Mouse (Mus musculus) heart, postnatal 0 days (tissue): ENCODE data around the gene Zfp90. TPM values are rescaled to one million over a fixed set of nuclear protein-coding genes. Genes with fewer than 3 reads are reported as not detected.

Source experiments
- ATAC-seq: fragments of 200-750 bp; cut with Nextera tagmentation; 2 replicates; pipeline ENCODE4 v1.8.0; 2017; ENCODE audit warnings: low read depth, moderate number of reproducible peaks, moderate library complexity; ENCODE audit not compliant: insufficient read depth
- DNase-seq: peaks from one replicate; pipeline ENCODE4 v3.0.0-alpha.2; 2016; ENCODE audit warnings: low spot score
- H3K27ac ChIP-seq: fragments of 300-500 bp; sonication (generic); 2 replicates; pipeline ENCODE4 v1.5.1; 2014; ENCODE audit warnings: low read depth, mild to moderate bottlenecking
- H3K27me3 ChIP-seq: fragments of 300-500 bp; sonication (generic); 2 replicates; pipeline ENCODE4 v1.6.1; 2014; ENCODE audit warnings: low read length, mixed read lengths; ENCODE audit not compliant: control insufficient read depth, insufficient read depth
- H3K36me3 ChIP-seq: fragments of 300-500 bp; sonication (generic); replicated peaks from 2 replicates; pipeline ENCODE4 v1.6.1; 2014; ENCODE audit warnings: low read length, mixed read lengths; ENCODE audit not compliant: control insufficient read depth, insufficient read depth
- H3K4me1 ChIP-seq: fragments of 300-500 bp; sonication (generic); 2 replicates; pipeline ENCODE4 v1.6.1; 2014; ENCODE audit warnings: antibody characterized with exemption; ENCODE audit not compliant: control insufficient read depth, insufficient read depth
- H3K4me2 ChIP-seq: fragments of 300-500 bp; sonication (generic); 2 replicates; pipeline ENCODE4 v1.6.1; 2014; ENCODE audit warnings: low read depth, mild to moderate bottlenecking, low read length, moderate library complexity
- H3K4me3 ChIP-seq: fragments of 300-500 bp; sonication (generic); 2 replicates; pipeline ENCODE4 v1.5.1; 2014; ENCODE audit warnings: low read depth, low read length
- H3K9ac ChIP-seq: fragments of 300-500 bp; sonication (generic); replicated peaks from 2 replicates; pipeline ENCODE4 v1.6.1; 2014; ENCODE audit warnings: low read depth, low read length, mixed read lengths
- H3K9me3 ChIP-seq: fragments of 300-500 bp; sonication (generic); replicated peaks from 2 replicates; pipeline ENCODE4 v1.6.1; 2016; ENCODE audit warnings: low read length; ENCODE audit not compliant: control insufficient read depth
- CTCF ChIP-seq: IDR thresholded peaks from 2 replicates; pipeline ENCODE4 v1.5.1; 2016; ENCODE audit warnings: antibody characterized with exemption, control low read depth, low read depth
- EP300 ChIP-seq: IDR thresholded peaks from 2 replicates; pipeline ENCODE4 v1.6.1; 2016; ENCODE audit warnings: antibody characterized with exemption, low read depth
- WGBS: fragments of 180-500 bp; shearing (Covaris S2); extraction: QIAGEN DNeasy Blood & Tissue Kit; methylation state at CpG from one replicate; pipeline ENCODE4 v1.1.7; 2014; 5-methylcytosine and 5-hydroxymethylcytosine counted together
- polyA plus RNA-seq: library from polyadenylated mRNA; unstranded; fragments of >200 nt; fragmentation: Nextera tagmentation; extraction: Ambion mirVana; gene quantifications from 2 replicates; pipeline ENCODE4 v1.2.1, GENCODE M21; 2015
- total RNA-seq: library from RNA; depleted of rRNA; stranded (reverse); fragments of >200 nt; gene quantifications from 2 replicates; pipeline ENCODE4 v1.2.3, GENCODE M21; 2014; ENCODE audit warnings: low replicate concordance

The Zfp90 gene
- total and polyA plus RNA-seq, 2 experiments from 2014 or later: 10.7 to 11.5 TPM

GRCm38 (mm10) chr8:106400181-106400580 is 14.9 kb upstream of the Zfp90 start:
- H3K9me3 ChIP-seq: no peaks in the 10 kb centered on the region
- H3K4me1 ChIP-seq: peaks cover 10% of the 10 kb centered on the region; the same call in 1 of the 2 replicates
- no peak for TF ChIP-seq EP300
- TF ChIP-seq CTCF: no peak
- H3K27me3 ChIP-seq: no peaks in the 10 kb centered on the region
- H3K4me2 ChIP-seq: peak overlapping the region; percentile 0; the same call in 1 of the 2 replicates
- DNase-seq (no peak), ATAC-seq (no peak)
- H3K9ac ChIP-seq: no peak overlapping the region
- no peaks in the 10 kb centered on the region for H3K36me3 ChIP-seq
- WGBS: 34% methylated on average over 5 of the region's 5 CpGs
- peak overlapping the region; percentile 83 for H3K27ac ChIP-seq
- H3K4me3 ChIP-seq: no peak overlapping the region

GRCm38 (mm10) chr8:106403246-106403933 is 11.7 kb upstream of the Zfp90 start:
- H3K9me3 ChIP-seq: no peaks in the 10 kb centered on the region
- 23% methylated on average over 12 of the region's 12 CpGs for WGBS
- peaks cover 13% of the 10 kb centered on the region; the same call in 1 of the 2 replicates for H3K4me1 ChIP-seq
- H3K9ac ChIP-seq: no peak overlapping the region
- DNase-seq: peak; percentile 71
- H3K4me2 ChIP-seq: no peak overlapping the region
- H3K4me3 ChIP-seq: no peak overlapping the region
- TF ChIP-seq CTCF (peak; percentile 68), EP300 (no peak)
- H3K36me3 ChIP-seq: no peaks in the 10 kb centered on the region
- 0 out of 2 replicates have a peak, but pooled peaks have one; percentile 34 for ATAC-seq
- no peaks in the 10 kb centered on the region for H3K27me3 ChIP-seq
- no peak overlapping the region for H3K27ac ChIP-seq

GRCm38 (mm10) chr8:106404825-106405224 is 10.3 kb upstream of the Zfp90 start:
- TF ChIP-seq EP300 (0 out of 2 replicates have a peak, but pooled peaks have one; percentile 22), CTCF (no peak)
- ATAC-seq: peak; percentile 39; the same call in 1 of the 2 replicates
- Histone ChIP-seq H3K4me2 (no peak overlapping the region), H3K4me1 (peaks cover 10% of the 10 kb centered on the region; the same call in 1 of the 2 replicates), H3K27ac (peak overlapping the region; percentile 49), H3K9me3 (no peaks in the 10 kb centered on the region), H3K9ac (no peak overlapping the region), H3K27me3 (no peaks in the 10 kb centered on the region), H3K4me3 (no peak overlapping the region), H3K36me3 (no peaks in the 10 kb centered on the region)
- 46% methylated on average over 3 of the region's 3 CpGs for WGBS
- DNase-seq: peak; percentile 40

- Histone ChIP-seq H3K36me3 (no peaks in the 10 kb centered on the region), H3K27me3 (no peaks in the 10 kb centered on the region), H3K4me3 (no peak overlapping the region), H3K4me1 (0 out of 2 replicates have a peak, but pooled peaks cover 11% of the 10 kb centered on the region), H3K4me2 (no peak overlapping the region), H3K27ac (peak overlapping the region; percentile 9), H3K9me3 (no peaks in the 10 kb centered on the region), H3K9ac (no peak overlapping the region)
- TF ChIP-seq CTCF (no peak), EP300 (no peak)
- ATAC-seq (peak; percentile 7; the same call in 1 of the 2 replicates), DNase-seq (peak; percentile 55)
- WGBS: 48% methylated on average over 16 of the region's 16 CpGs
These were observed 9.3 kb upstream of the Zfp90 start for GRCm38 (mm10) chr8:106405810-106406209.

GRCm38 (mm10) chr8:106410055-106410454 is 5.1 kb upstream of the Zfp90 start:
- H3K9me3 ChIP-seq: no peaks in the 10 kb centered on the region
- H3K4me2 ChIP-seq: no peak overlapping the region
- H3K4me3 ChIP-seq: no peak overlapping the region
- 45% methylated on average over 7 of the region's 7 CpGs for WGBS
- ATAC-seq (no peak), DNase-seq (no peak)
- H3K4me1 ChIP-seq: 0 out of 2 replicates have a peak, but pooled peaks cover 11% of the 10 kb centered on the region
- no peak for TF ChIP-seq EP300
- no peak for TF ChIP-seq CTCF
- H3K9ac ChIP-seq: no peak overlapping the region
- no peaks in the 10 kb centered on the region for H3K27me3 ChIP-seq
- H3K36me3 ChIP-seq: no peaks in the 10 kb centered on the region
- H3K27ac ChIP-seq: no peak overlapping the region

GRCm38 (mm10) chr8:106410564-106410963 is 4.6 kb upstream of the Zfp90 start:
- 59% methylated on average over 7 of the region's 7 CpGs for WGBS
- H3K9ac ChIP-seq: no peak overlapping the region
- no peaks in the 10 kb centered on the region for H3K27me3 ChIP-seq
- no peak overlapping the region for H3K27ac ChIP-seq
- no peaks in the 10 kb centered on the region for H3K9me3 ChIP-seq
- DNase-seq (no peak), ATAC-seq (no peak)
- H3K4me2 ChIP-seq: no peak overlapping the region
- H3K4me3 ChIP-seq: no peak overlapping the region
- 0 out of 2 replicates have a peak, but pooled peaks cover 11% of the 10 kb centered on the region for H3K4me1 ChIP-seq
- TF ChIP-seq CTCF (no peak), EP300 (no peak)
- H3K36me3 ChIP-seq: no peaks in the 10 kb centered on the region
